Mouse (Mus musculus) testis, postnatal 10 days (tissue): ENCODE measurements around the gene Arhgef15.
A peak's percentile ranks its signal among the peaks of the same experiment; 100 is the strongest.

Source experiments
- DNase-seq: peaks from one replicate; pipeline ENCODE4 v3.0.0; 2021; ENCODE audit warnings: low spot score

The Arhgef15 gene

DNA sequence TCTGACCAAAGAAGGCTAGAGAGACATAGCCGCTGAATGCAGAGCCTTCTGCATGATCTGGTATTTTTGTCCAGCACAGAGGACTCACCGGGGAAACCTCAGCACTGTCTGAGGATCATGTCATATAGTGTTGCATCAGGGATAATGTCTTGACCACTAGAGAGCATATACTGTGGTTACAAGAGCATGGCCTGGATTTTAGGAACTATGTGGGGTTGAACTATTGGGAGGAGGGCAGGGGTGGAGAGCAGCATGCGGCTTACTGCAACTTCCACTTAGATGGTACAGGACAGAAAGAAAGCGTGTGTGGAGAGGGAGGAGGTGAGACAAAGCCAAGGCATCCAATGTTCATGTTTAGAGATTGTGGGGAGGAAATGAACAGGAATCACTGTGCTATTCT lies 42.7 kb downstream of the Arhgef15 start:
- DNase-seq: no peak

DNA sequence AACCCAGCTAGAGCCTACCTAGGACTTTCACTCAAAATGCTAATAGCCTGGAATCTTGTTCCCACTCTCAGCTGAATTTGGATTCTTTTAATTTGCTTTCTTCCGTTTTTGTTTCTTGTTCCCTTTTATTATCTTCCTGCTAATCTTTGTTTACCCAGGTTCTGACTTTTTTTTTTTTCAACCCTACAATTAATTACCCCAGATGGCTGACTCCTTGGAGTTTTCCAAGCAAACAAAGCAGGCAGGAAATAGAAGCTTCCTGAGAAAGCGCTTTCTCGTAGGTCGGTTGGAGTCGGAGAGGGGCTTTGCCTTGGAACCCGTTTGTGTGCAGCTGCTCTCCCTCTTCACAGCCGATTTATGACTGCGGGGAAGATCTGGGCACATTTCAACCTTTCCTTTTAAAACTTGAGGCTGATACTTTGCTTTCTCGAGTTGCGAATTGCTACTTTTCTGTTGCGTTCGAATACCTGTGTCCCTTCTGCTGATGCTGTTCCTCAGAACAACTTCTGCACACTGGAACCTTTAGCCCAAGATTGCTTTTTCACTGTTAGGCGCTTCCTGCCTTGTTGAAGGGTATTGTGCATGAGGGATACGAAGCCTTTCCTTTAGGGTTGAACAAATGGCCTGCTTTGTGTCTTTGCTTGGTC lies 45.6 kb downstream of the Arhgef15 start:
- no peak for DNase-seq

DNA sequence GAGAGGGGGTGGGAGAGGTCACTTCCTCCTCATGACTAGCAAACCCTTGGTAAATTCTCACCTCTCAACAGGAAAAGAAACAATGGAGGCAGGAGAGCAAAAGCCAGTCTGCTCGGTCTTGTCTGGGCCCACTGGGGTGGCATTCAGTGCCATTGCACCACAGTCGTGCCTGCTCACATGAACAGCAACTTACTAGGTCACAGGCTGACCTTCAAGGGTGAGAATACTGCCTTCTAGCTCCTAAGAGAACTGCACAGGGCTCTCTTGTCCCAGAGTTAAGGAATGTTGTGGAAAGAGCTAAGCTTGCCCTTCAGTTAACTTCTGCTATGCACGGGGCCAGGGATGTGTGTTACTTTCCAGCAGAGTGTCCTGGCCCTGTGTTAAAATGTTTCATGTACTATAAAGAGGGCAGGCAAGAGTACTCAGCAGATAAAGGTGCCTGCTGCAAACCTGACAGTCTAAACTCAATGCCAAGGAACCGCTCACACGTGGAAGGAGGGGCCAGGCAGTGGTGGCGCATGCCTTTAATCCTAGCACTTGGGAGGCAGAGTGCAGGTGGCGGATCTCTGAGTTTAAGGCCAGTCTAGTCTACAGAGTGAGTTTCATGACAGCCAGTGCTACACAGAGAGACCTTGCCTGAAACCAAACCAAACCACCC lies 48.3 kb downstream of the Arhgef15 start:
- DNase-seq: no peak

DNA sequence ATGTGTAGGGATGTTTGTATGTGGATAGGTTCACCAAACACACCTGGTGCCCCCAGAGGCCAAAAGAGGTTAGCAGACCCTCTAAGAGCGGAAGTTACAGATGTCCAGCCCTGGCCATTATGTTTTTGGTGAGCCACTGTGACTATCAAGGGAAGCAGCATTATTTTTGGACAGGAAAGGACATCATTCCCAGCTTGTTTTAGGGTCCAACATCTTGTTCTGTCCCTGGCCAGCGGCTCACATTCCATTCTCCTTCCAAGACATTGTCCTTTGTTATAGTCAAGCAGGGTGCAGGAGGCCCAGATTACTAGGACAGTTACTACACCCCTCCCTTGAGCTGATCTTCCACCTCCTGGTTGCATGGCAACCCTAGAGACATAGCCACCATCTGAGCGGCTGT lies 50.0 kb downstream of the Arhgef15 start:
- DNase-seq: no peak

DNA sequence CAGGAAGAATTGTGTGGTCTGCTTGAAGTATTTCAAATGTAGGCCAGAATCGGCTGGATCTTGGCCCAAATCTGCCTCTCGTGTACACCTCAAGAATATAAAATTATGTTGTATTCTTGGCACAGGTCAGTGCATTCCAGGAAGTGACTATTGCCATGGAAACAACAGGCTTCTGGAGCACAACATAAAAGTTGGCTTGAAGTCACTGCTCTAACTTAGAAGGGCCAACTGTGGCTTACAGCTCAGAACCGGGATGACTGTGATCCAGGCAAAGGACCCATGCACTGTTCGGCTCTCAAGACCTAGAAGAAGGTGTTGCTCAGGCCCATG lies 50.9 kb downstream of the Arhgef15 start:
- no peak for DNase-seq

DNA sequence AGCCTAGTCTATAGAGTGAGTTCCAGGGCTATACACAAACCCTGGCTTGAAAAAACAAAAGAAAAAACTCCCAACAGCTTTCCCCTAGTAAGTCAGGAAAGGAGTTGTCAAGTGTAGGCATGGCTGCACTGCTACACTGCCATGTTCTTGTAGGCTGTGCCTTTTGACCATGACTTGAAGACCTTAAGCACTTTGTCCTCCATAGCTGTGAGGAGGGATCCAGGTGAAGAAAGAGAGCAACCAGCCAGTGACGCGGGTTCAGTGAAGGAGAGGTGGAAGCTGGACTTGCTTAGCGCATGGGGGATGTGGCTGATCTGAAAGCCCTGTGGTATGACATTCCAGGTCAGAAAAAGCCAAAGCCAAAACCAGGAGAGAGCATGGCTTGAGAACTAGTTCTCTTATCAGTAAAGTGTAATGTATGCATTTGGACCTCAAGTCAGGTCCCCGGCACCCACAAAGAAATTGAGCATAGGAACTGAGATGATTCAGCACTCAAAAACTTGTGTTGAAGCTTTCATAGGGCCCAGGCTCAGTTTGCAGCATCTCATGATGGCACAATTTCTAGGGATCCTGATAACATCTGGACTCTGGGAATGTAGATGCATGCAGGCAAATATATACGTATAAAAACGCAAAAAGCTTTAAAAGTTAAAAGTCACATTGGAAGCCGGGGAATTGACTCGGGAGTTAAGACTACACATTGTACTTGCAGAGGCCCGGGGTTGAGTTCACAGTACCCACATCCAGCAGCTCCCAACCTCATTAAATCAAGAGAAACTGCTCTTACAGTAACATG lies 51.4 kb downstream of the Arhgef15 start:
- DNase-seq: no peak

DNA sequence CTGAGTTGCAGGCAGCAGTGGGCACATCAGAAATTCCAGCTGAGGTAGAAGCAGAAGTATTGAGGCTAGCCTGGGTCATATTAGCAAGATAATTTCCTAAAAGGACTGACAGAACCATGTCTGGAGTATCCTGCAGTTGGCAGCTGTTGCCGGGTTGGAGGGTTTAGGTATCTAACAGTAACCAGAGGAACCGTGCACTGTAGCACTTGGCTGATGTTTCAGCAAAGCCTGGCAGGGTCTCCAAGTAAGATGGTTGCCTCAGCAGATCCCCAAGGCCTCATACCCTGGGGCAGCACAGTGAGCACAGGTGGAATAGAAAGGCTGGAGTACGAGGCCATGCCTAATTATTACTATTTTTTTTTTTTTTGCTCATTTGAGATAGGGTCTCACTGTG lies 52.1 kb downstream of the Arhgef15 start:
- no peak for DNase-seq

DNA sequence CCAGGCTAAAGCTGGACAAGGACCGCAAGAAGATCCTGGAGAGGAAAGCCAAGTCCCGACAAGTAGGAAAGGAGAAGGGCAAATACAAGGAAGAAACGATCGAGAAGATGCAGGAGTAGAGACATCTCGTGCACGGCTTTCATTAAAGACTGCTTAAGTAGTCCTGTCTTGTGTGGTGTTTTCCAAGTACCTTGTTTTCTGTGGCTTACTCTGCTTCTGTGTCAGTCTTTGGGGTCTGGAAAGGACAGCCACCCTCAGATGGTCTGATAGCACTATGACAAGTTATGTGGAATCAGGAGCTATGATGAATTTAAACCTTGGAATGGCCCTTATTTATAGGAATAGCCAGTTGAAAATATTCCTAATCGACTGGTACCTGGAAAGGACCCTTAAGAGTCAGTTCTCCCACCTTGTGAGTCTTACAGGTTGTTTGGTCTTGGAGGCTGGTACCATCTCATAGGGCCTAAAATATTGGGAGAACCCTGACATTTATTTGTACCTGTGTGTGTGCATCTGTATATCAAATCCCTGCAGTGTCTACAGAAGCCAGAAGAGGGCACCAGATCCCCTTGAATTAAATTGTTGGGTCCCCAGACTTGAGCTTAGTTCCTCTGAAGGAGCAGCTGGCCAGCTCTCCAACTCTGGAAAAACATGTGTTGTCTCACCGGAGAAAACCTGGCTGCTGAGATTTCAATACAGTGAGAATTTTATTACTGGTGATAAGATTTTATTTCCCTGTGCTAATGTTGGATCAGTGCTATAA lies 52.7 kb downstream of the Arhgef15 start:
- DNase-seq: peak; percentile 82

DNA sequence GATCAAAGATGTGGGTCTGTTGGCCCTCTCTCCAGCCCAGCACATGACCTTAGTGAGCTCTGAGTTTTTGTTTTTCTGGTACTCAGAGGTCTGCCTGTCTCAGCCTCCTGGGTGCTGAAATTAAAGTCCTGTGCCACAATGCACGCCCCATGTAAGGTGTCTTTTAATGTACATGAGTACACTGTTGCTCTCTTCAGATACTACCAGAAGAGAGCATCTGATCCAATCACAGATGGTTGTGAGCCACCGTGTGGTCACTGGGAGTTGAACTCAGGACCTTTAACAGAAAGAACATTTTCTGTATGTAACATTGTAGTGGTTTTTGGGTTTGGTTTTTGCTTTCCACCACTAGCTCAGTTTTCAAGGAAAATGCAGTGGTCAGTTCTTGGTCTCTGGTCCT lies 53.5 kb downstream of the Arhgef15 start:
- no peak for DNase-seq

DNA sequence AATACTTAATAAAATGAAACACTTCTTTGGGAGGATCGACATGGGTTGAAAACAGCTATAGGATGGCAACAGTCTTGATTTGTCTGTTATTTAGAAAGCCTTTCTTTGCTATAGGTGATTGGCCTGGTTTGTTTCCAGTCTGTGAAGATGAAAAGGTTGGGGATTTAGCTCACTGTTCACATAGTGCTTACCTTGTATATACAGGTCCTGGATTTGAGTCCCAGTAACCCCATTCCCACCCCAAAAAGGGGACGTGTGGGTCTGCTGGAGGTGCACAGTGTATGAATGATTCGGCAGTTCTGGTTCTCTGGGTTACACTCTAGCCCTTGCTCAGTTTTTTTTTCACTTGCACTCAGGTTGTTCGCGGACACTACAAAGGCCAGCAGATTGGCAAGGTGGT lies 54.5 kb downstream of the Arhgef15 start:
- no peak for DNase-seq

DNA sequence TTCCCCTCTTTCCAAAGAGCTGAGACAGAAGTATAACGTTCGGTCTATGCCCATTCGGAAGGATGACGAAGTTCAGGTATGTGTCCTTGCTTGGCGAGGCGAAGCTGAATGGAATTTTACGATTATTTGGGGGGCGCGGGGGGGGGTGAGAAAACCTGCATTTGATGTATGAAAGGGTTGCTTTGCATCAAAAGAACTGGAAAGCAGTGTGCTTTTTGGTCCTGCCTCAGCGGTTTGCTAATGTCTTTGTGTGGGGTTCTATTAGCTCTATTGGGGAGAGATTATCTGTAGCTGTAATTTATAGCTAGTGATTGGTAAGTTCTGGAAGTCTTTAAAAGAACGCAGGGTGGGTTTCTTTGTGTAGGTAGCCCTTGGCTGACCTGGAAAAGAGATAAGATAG lies 54.9 kb downstream of the Arhgef15 start:
- no peak for DNase-seq

DNA sequence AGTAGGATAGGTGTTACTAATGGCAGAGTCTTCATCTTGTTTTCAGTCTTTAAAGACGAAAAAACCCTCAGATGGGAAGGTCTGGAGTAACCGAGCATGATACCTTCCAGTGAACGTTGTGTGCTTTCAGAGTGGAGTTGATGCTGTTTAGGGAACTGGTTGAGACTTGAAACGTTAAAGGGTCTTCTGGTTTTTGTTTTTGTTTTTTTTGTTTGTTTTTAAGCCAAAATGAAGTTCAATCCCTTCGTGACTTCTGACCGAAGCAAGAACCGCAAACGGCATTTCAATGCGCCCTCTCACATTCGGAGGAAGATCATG lies 55.3 kb downstream of the Arhgef15 start:
- no peak for DNase-seq

DNA sequence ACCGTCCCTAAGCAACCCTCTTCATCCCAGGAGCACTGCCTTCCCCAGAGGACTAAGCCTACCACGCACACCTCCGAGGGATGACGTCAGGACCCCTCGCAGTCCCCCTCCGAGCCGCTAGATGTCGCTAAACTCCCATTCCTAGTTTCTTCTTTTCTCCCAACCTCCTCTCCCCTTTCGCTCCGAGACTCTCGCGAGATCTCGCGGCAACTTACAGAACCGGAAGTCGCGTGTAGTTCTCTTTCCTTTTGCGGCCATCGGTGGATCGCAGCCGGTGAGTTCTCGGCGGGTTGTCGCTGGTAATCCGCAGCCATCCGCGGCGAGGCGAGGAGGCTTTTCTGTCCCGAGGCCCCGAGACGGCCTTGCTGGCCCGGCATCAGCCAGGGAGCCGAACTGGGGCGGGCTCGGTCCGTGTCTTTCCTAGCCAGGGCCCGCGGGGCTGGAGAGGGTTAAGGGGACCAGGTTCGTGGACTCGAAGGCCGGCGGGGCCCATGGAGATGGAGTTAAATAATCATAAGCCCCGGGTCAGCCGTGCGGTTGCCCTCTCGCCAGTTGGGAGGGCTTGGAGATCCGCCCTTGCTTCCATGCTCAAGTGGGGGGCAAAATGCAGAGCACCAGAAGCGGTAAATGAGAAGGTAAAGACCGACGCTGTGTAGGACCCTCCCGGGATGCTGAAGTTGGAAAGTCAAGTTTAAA lies 55.8 kb downstream of the Arhgef15 start, which contains the start of gene Rpl26:
Gene Rpl26 (plus strand): TSS at position 233 of the 696 bp plus-strand sequence.
- peak; percentile 98 for DNase-seq

DNA sequence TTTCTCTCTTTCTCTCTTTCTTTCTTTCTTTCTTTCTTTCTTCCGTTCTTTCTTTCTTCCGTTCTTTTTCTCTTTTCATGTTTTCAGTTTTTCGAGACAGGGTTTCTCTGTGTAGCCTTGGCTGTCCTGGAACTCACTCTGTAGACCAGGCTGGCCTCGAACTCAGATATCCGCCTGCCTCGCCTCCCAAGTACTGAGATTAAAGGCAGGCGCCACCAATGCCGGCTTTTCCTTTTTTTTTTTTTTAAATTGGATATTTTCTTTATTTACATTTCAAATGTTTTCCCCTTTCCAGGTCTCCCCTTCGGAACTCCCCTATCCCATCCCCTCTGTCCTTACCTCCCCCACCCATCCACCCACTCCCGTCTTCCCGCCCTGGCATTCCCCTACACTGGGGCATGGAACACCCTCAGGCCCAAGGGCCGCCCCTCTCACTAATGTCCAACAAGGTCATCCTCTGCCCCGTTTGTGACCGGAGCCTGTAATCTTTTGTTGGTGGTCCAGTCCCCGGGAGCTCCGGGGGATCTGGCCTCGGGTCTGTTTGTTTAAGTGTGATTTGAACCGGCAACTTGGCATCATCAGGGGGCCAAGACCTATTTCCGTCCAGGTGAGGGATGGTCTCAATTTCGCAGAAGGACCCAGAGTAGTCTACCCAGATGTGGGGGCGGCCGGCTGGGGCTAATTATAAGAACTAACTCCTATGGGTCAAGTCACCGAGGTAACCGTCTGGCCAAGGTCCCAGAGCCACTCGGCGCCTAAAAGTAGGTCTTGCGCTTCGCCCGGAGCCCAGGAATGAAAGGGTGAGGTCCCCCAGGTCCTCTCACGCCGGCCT lies 56.5 kb downstream of the Arhgef15 start:
- no peak for DNase-seq

DNA sequence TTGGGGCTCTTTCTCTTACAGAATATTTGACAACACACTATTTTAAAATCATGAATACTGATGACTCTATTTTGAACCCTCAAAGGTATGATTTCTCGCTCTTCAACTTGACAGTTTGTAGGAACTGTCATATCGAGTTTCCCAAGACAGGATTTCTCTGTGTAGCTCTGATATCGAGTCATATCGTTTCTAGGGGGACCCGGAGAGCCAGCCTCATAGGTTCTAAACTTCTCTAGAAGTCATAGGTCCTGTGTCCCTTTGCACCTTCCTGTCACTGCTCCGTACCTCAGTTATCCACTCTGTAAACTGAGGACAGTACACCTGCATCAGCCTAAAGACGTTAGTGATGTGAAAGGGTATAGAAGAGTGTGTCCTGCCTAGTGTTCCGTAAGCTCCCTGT lies 57.5 kb downstream of the Arhgef15 start:
- no peak for DNase-seq

DNA sequence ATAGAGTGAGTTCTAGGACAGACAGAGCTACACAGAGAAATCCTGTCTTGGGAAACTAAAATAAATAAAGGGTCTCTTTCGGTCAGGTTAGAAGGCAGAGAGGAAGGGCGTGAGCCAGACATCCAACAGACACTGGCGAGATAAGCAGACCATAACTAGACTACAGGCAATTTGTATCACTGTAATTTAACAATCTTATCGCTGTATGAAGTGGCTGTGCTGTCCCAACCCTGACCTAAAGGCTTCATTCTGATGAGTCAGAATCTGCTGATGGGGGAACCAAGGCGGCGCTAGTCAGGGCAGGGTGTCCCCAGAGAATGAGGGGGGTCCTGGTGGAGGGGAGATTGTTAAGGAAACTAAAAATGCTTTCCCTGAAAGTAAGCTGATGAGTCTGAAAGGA lies 58.5 kb downstream of the Arhgef15 start:
- DNase-seq: no peak

DNA sequence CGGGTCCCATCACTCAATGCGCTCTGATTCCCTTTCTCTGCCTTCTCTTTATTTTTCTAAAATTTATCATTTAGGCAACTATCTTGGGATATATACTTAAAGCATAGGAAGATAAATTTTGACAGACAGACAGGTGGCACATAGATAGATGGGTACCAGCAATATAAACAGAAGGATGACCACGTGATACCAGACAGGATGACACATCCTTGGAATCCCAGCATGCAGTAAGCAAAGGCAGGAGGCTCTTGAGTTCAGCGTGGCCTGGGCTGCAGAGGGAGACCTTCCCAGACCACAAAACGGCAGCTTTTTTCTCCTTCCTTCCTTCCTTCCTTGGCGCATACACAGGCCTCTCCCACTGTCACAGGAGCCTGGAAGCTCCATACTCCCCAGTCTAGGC lies 59.4 kb downstream of the Arhgef15 start:
- DNase-seq: no peak

DNA sequence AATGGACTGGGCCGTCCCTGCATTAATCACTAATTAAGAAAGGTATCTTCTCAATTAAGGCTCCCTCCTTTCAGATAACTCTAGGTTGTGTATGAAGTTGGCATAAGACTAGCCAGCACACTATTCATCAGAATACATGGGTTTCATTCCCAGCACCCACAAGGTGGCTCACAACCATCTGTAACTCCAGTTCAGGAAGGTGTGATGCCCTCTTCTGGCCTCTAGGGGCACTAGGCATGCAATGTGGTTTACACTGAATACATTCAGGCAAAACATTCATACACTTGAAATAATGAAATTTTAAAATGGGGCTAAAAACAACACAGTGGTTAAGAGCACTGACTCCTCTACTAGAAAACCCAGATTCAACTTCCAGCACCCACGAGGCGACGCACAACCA lies 60.2 kb downstream of the Arhgef15 start:
- no peak for DNase-seq

DNA sequence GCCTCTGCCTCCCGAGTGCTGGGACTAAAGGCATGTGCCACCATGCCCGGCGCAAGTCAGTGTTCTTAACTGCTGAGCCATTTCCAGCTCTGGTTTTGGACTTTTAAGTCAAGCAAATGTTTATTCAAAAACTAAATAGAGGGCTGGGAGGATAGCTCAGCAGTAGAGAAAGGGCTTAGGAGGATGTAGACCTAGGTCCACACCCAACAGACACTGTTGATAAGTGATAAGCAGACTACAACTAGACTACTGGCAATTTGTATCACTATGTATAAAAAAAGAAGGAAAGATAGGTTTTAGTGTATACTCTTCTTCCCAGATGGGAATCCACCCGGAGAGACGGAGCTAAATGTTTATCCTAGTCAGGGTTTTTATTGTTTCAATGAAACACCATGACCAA lies 61.0 kb downstream of the Arhgef15 start:
- no peak for DNase-seq

DNA sequence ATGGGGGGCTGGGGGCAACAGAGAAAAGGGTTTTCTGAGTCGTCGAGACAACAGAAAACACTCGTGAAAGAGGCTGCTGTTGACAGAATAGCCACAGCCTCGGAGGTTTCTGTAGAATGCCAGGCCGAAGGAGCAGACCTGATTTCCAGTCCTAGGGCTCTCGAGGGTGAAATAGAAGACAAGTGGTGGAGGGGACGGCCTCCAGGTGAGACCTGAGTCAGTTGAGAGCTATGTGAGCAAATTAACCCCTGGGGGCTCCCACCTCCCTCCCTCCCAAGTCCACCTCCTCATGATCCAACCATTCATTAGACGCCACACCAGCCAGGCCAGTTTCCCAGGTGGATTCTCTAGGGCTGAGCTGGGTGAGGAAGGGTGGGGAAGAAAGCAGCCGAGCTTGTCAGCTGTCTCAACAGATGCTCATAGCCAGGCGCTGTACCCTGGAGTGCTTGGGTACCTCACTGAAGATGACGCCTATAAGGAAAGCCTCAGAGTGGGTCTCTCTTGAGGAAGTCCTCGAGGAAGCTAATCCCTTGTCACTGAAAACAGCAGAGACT lies 63.3 kb downstream of the Arhgef15 start:
- DNase-seq: no peak
